Mouse (Mus musculus): Measurements from ENCODE around the gene Syne2.

- TF ChIP-seq CTCF (conservative IDR thresholded peaks at IDR 0.05; ENCODE audit: low read length) (no peak), NANOG (IDR thresholded peaks at IDR 0.05; ENCODE audit: borderline replicate concordance, low read length) (no peak)
Measured at GRCm38 (mm10) chr12:75781445-75781844, 36.5 kb upstream of the Syne2 start.

Data from E14TG2a.4 (cell line).